Mouse (Mus musculus) frontal cortex, postnatal 14 days (tissue): ENCODE measurements at regions not wholly inside any gene's neighbourhood (a gene's known extent, or its start where the extent isn't known, plus 50 kb on each side); places are given as distances from the start of the nearest gene placed in this dataset.
"Not testable (repeated sequence)": the region's sequence is repeated elsewhere in the genome, so short reads cannot be mapped to it uniquely, and the experiment has no call there.

Experiments
- DNase-seq, 2 experiments: peaks; one replicate each; pipeline ENCODE4 v3.0.0; 2022; ENCODE audit warnings: low spot score in 2 of 2

- DNase-seq, result no peak
These were observed 102.0 kb upstream of the Ghr start for GRCm38 (mm10) chr15:3685254-3685653.

GRCm38 (mm10) chr15:3677026-3677425, 93.7 kb upstream of the Ghr start:
- not testable (repeated sequence) for DNase-seq

DNA sequence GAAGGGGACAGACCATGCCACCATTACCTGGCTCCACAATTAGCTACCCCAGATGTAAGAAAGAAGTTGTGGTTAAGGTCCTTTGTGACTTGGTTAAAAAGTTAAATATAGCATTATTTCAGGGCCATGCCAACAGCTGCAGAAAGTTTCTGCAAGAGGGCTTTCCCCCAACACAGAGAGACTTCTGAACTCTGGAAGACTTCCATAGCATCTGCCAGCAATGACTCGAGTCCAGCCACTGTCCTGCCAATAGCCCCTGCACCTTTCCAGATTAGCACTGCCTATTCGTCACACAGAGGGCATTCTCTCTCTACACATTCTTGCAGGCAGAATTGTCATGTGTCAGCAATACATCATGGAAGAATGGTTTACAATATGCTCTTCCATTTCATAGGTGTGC, 89.3 kb upstream of the Ghr start:
- no peak for DNase-seq

DNA sequence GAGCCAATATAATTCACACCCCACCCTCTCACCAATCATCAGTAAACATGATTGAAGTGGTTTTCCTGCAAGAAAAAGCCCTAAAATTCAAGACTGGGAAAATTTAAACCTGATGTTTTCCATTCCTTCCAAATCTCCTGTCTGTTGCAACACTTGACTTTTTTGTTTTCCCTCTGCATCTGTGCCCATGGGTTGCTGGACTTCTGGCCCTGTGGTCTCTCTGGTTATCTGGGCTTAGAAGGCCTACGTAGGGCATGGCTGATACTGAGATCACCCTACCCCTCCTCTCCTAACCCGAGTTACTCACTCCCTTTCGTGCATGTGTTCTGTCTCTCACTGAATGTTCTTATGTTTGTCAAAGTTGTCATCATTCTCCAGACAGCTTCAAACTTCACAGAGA, 87.9 kb upstream of the Ghr start:
- DNase-seq, result no peak

- no peak for DNase-seq
These were observed 86.1 kb upstream of the Ghr start for GRCm38 (mm10) chr15:3669411-3669810.

DNA sequence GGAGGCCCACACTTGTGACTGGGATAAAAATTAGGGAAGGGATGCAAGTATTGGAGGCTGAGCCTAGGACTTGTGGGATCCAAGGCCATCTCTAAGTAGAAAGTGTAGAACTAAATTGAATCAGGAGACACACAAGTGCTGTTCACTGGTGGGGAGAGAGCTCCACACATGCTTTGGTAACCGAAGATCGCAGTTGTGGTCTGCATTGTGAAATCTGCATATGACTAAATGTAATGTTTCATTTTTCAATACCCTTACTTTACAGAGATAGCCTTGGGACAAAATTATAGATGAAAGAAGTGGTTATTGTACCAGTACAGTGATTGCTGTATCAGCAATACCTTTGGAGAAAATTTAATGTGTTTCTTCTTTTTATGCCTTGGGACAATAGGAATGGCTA, 85.6 kb upstream of the Ghr start:
- DNase-seq, result no peak

DNA sequence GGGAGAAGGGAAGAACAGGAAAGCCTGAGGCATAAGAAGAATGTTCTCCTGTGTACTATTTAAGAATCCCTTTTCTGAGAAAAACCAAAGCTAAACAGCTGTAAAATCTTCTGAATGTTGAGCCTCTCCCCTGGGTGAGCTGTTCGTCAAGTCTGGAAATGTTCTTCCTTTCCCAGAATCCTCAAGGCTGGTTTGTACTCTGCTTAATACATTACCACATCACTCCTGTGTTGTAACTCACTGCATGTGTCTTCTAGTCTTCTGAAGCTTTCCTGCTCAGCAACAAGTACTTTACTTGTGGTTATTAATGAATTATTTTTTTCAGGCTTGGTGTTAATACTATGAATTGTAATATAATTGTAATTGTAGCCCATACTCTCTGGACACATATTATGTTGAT, 65.4 kb upstream of the Ghr start:
- no peak for DNase-seq

GRCm38 (mm10) chr15:3640091-3640490, 56.8 kb upstream of the Ghr start:
- no peak for DNase-seq
